Mouse (Mus musculus): ENCODE results near the gene Unkl. TPM values are rescaled to one million over a fixed set of nuclear protein-coding genes. Genes with fewer than 3 reads are reported as not detected.

Unkl gene
- polyA plus RNA-seq, 1 experiment: 20.2 TPM

DNA sequence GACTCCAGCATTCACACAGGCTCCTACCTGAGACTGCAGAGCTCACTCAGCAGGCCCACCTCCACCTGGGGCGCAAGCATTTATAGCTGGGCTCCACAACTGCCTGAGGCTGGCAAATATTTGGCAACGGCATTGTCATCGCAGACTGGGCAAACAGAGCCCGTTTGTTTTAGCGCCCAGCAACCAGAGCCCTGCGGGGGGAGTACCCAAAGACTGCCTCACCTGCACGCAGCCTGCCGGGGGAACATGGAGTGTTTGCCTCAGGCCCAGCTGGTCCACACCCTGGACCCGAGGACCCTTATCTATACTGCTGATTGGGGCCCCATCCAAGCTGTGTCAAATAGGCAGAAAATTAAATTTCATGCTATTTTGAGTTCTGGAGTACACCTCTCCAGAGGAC lies 12.8 kb upstream of the Unkl start, which contains the start of gene Gm38655:
TSS of gene Gm38655 (minus strand) at position 61 of the 400 bp plus-strand sequence.
- Histone ChIP-seq H3K4me1 (peaks cover 4% of the 10 kb centered on the region; the same call in 1 of the 2 replicates), H3K9me3 (no peaks in the 10 kb centered on the region), H3K4me3 (replicated peaks) (no peak within 1 kb of the TSS), H3K36me3 (replicated peaks; ENCODE audit: low read length) (no peaks in the 10 kb centered on the region), H3K27me3 (replicated peaks) (peaks cover 83% of the 10 kb centered on the region)
- TF ChIP-seq GATA1 (IDR thresholded peaks at IDR 0.05; ENCODE audit: borderline replicate concordance, low read length) (no peak), FLI1 (IDR thresholded peaks at IDR 0.05; ENCODE audit: low read length) (no peak)

DNA sequence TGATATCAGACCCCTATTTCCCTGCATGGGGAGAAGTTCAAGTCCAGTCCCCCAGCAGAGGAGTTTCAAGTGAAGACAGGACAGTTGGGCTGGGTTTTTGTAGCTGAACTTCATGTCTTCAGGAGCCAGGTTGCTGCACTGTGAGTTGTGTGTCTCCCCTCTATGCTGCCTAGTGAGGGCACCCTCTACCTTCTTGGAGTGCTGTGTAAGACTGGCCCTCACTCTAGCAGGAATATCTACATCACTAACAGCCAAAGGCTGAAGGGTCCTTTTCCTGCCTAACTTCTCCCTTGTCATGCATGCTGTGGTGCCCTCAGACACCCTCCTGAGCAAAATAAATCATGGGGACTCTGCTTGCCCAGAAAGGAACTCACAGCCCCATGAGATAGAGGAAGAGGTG lies 5.0 kb upstream of the Unkl start:
- H3K9me3 ChIP-seq: no peaks in the 10 kb centered on the region
- peak overlapping the region; percentile 93 for H3K4me3 ChIP-seq (replicated peaks)
- peaks cover 20% of the 10 kb centered on the region for H3K27me3 ChIP-seq (replicated peaks)
- no peak for TF ChIP-seq GATA1 (IDR thresholded peaks at IDR 0.05; ENCODE audit: borderline replicate concordance, low read length)
- TF ChIP-seq FLI1 (IDR thresholded peaks at IDR 0.05; ENCODE audit: low read length): no peak
- H3K36me3 ChIP-seq (replicated peaks; ENCODE audit: low read length): no peaks in the 10 kb centered on the region
- H3K4me1 ChIP-seq: peaks cover 55% of the 10 kb centered on the region

DNA sequence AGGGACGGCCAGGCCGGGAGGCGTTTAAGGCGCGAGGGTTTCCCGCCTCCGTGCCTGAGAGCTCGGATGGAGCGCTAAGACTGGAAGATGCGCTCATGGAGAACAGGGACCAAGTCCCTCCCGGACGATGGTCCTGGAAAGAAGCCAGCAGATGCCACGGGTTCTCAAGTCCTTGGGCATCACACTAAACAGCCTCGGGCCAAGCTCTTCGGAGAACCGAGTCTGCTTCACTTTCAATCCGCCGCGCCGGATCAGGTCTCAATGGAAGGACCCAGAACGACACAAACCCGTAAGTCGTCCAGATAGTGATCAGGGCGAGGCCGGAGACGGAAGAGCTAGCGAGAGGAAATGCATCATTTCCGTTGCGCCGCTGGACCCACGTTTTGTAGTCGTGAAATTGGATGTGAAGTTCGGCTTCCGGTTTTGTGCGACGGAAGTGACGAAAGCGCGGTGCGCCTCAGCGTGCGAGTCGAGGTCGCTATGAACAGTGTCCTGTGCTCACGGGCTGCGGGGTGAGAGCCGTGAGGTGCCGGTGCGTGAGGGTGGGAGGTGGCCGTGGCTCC lies 4.0 kb upstream of the Unkl start, which contains the start of gene BC003965:
TSS of gene BC003965 (plus strand) at position 426 of the 563 bp plus-strand sequence.
- H3K4me1 ChIP-seq: peaks cover 56% of the 10 kb centered on the region
- peak; percentile 89 for TF ChIP-seq GATA1 (IDR thresholded peaks at IDR 0.05; ENCODE audit: borderline replicate concordance, low read length)
- peak; percentile 100 for TF ChIP-seq FLI1 (IDR thresholded peaks at IDR 0.05; ENCODE audit: low read length)
- peaks cover 12% of the 10 kb centered on the region for H3K27me3 ChIP-seq (replicated peaks)
- peak within 1 kb of the TSS; percentile 93 for H3K4me3 ChIP-seq (replicated peaks)
- H3K9me3 ChIP-seq: no peaks in the 10 kb centered on the region
- H3K36me3 ChIP-seq (replicated peaks; ENCODE audit: low read length): no peaks in the 10 kb centered on the region

DNA sequence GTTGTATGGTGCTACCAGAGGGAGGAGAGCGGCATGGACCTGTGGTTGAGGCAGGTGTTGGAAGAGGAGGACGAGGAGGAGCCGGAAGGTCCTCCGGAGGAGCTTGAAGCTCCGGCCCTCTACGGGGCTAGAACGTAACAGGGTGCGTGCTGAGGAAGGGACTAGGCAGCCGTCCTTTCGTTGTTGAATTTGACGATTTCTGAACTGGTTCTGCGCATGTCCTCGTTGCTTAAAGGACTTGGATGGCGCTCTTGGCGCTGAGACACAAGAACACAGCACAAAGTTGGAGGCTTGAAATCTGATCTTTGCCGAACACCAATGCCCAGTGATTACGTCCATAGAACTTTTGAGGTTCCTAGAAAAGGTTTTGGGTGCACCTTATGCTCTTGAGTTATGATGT lies 3.2 kb upstream of the Unkl start:
- H3K4me3 ChIP-seq (replicated peaks): peak overlapping the region; percentile 93
- no peaks in the 10 kb centered on the region for H3K36me3 ChIP-seq (replicated peaks; ENCODE audit: low read length)
- peaks cover 63% of the 10 kb centered on the region for H3K4me1 ChIP-seq
- H3K9me3 ChIP-seq: no peaks in the 10 kb centered on the region
- TF ChIP-seq GATA1 (IDR thresholded peaks at IDR 0.05; ENCODE audit: borderline replicate concordance, low read length) (no peak), FLI1 (IDR thresholded peaks at IDR 0.05; ENCODE audit: low read length) (no peak)
- peaks cover 8% of the 10 kb centered on the region for H3K27me3 ChIP-seq (replicated peaks)

DNA sequence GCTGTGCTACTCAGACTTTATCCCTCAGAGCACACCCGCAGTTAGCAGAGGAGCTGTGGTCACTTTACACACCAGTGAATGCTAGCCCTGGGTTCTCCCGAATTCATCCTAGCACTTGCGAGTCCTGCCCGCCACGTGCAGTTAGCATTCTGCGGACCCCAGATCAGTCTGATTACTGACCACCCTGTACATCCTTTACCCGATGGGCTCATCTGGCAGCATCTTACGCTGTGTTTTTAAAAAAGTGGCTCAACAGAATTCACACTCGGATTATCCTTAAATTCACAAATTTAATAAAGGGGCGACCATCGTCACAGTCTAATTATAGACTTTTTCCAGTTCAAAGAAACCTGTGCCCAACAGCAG lies 430 bp upstream of the Unkl start:
- Histone ChIP-seq H3K27me3 (replicated peaks) (no peaks in the 10 kb centered on the region), H3K4me1 (peaks cover 84% of the 10 kb centered on the region), H3K9me3 (no peaks in the 10 kb centered on the region), H3K4me3 (replicated peaks) (peak overlapping the region; percentile 97), H3K36me3 (replicated peaks; ENCODE audit: low read length) (peaks cover 25% of the 10 kb centered on the region)
- no peak for TF ChIP-seq FLI1 (IDR thresholded peaks at IDR 0.05; ENCODE audit: low read length)
- TF ChIP-seq GATA1 (IDR thresholded peaks at IDR 0.05; ENCODE audit: borderline replicate concordance, low read length): no peak

DNA sequence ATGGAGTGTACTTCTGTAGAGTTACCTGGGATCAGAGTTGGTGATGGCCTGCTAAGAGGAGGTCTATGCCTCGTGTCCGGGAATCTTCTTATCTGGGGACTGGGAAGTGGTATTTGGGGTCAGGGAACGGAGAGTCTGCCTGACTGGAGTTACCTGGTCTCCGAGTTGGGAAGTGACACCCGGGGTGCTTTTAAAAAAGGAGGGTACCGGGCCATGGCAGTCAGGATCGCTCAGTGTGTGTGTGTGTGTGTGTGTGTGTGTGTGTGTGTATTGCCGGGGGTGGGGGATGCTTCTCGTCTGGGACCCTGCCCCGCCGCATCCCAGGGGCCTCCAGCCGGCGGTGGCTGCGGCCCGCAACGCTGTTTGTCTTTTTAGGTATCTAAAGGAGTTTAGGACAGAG lies 894 bp downstream of the Unkl start:
- no peaks in the 10 kb centered on the region for H3K9me3 ChIP-seq
- H3K36me3 ChIP-seq (replicated peaks; ENCODE audit: low read length): peaks cover 38% of the 10 kb centered on the region
- TF ChIP-seq FLI1 (IDR thresholded peaks at IDR 0.05; ENCODE audit: low read length) (no peak), GATA1 (IDR thresholded peaks at IDR 0.05; ENCODE audit: borderline replicate concordance, low read length) (no peak)
- peaks cover 84% of the 10 kb centered on the region for H3K4me1 ChIP-seq
- peak overlapping the region; percentile 97 for H3K4me3 ChIP-seq (replicated peaks)
- H3K27me3 ChIP-seq (replicated peaks): no peaks in the 10 kb centered on the region

DNA sequence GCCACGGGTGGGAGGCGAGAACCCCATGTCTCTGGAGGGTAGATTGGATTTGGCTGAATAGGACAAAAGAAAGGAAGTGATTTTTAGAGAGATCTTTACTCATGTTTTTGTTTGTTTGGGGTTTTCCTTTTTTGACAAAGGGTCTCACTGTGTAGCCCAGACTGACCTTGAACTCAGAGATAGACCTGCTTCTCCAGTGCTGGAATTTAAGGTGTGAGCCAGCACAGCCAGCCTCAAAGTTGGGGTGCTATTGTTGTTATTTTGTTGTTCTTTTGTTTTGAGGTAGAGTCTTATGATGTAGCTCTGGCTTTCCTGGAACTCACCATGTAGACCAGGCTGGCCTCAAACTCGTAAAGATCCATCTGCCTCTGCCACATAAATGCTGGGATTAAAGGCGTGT lies 14.2 kb downstream of the Unkl start:
- H3K4me3 ChIP-seq (replicated peaks): no peak overlapping the region
- H3K27me3 ChIP-seq (replicated peaks): no peaks in the 10 kb centered on the region
- H3K4me1 ChIP-seq: peaks cover 36% of the 10 kb centered on the region
- peaks cover 88% of the 10 kb centered on the region for H3K36me3 ChIP-seq (replicated peaks; ENCODE audit: low read length)
- TF ChIP-seq GATA1 (IDR thresholded peaks at IDR 0.05; ENCODE audit: borderline replicate concordance, low read length): no peak
- no peaks in the 10 kb centered on the region for H3K9me3 ChIP-seq

DNA sequence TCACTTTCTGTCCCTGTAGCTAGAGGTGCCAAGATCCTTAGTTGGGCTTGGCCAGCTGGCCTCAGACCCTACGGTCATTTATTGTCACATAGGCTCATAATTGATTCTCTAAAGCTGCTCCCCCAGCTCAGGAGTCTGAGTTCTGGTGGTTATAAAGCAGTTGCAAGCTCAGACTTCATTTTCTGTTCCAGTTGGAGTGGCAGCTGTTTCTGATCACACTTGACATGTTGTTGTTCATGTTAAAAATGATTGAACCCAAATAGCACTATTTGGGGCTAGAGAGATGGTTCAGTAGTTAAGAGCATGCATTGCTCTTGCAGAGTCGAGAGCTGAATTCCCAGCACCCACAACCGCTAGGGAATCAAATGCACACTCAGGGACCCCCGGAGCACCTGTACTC lies 21.8 kb downstream of the Unkl start:
- no peaks in the 10 kb centered on the region for H3K27me3 ChIP-seq (replicated peaks)
- peaks cover 20% of the 10 kb centered on the region for H3K4me1 ChIP-seq
- H3K36me3 ChIP-seq (replicated peaks; ENCODE audit: low read length): peaks cover 99% of the 10 kb centered on the region
- H3K4me3 ChIP-seq (replicated peaks): no peak overlapping the region
- H3K9me3 ChIP-seq: no peaks in the 10 kb centered on the region
- TF ChIP-seq FLI1 (IDR thresholded peaks at IDR 0.05; ENCODE audit: low read length): no peak
- no peak for TF ChIP-seq GATA1 (IDR thresholded peaks at IDR 0.05; ENCODE audit: borderline replicate concordance, low read length)

DNA sequence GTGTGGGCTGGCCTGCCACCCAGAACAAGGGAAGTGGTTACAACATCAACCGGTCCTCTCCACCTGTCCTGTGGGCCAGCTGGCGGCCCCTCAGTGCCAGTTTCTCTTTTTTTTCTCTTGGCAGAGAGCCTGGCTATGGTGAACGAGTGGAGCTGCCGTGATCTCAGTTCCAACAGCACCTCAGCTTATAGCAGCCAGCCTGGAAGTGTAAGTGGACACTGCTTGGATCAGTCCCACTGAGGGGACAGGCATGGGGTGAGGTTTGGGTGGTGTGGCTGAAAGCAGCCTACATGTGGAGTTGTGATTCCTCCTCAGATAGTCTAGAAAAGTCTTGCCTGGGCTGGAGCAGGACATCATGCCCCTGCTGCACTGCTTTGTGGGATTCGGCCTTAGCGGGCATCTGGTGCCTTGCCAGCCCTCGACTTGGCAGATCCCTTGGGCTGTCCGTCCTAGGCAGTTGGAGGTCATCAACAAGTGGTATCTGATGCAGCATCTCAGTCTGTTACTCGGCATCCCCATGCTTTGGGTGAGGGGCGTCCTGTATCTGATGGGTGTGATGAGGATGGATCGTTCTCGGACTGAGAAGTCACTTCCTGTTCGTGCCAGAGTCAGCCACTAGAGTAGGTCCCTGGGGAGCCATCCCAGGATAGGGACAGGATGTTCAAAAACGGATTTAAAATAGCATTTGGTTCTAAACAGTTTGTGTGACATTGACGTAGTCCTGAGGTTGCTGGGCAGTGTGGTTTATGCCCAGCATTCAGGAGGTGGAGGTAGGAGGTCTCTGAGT lies 22.7 kb downstream of the Unkl start:
- Histone ChIP-seq H3K9me3 (no peaks in the 10 kb centered on the region), H3K27me3 (replicated peaks) (no peaks in the 10 kb centered on the region), H3K4me3 (replicated peaks) (no peak overlapping the region), H3K36me3 (replicated peaks; ENCODE audit: low read length) (peaks cover 99% of the 10 kb centered on the region), H3K4me1 (peaks cover 26% of the 10 kb centered on the region)
- TF ChIP-seq FLI1 (IDR thresholded peaks at IDR 0.05; ENCODE audit: low read length) (no peak), GATA1 (IDR thresholded peaks at IDR 0.05; ENCODE audit: borderline replicate concordance, low read length) (no peak)

DNA sequence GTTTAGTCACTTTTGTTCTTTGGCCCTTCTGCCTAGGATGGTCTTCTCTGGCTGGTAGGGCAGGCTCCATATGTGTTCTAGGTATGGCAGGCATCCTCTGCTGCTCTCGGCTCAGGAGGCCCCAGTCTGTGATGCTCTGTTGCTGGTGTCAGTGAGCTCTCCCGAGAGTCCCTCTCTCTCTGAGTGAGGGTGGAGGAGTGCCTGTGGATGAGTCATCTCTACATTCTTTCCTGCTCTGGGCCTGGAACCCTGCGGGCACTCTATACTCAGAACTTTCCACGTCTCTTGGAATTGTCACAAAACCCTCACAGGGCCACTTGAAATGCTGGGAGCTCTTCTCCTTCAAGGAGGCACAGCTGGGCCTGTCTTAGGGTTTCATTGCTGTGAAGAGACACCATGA lies 23.5 kb downstream of the Unkl start:
- TF ChIP-seq FLI1 (IDR thresholded peaks at IDR 0.05; ENCODE audit: low read length) (no peak), GATA1 (IDR thresholded peaks at IDR 0.05; ENCODE audit: borderline replicate concordance, low read length) (no peak)
- Histone ChIP-seq H3K36me3 (replicated peaks; ENCODE audit: low read length) (peaks cover 99% of the 10 kb centered on the region), H3K4me1 (peaks cover 30% of the 10 kb centered on the region), H3K9me3 (no peaks in the 10 kb centered on the region), H3K27me3 (replicated peaks) (no peaks in the 10 kb centered on the region), H3K4me3 (replicated peaks) (no peak overlapping the region)
